Mouse (Mus musculus) CD8-positive naive resting alpha-beta T cell, adult 2 months (primary cell): ENCODE results near the gene Spats1.
"Not testable (repeated sequence)": the region's sequence is repeated elsewhere in the genome, so short reads cannot be mapped to it uniquely, and the experiment has no call there.

Experiments used
- DNase-seq, 2 experiments: peaks; one replicate each; pipeline ENCODE4 v3.0.0; 2022; ENCODE audit warnings: low read depth in 2 of 2, low spot score in 2 of 2

The Spats1 gene

GRCm38 (mm10) chr17:45450153-45450552 is 25.1 kb downstream of the Spats1 start:
- no peak for DNase-seq

GRCm38 (mm10) chr17:45449586-45449985 is 25.6 kb downstream of the Spats1 start:
- no peak for DNase-seq

- no peak for DNase-seq
These were observed 28.2 kb downstream of the Spats1 start for GRCm38 (mm10) chr17:45447063-45447462.

- DNase-seq = no peak
These were observed 29.3 kb downstream of the Spats1 start for GRCm38 (mm10) chr17:45445923-45446322.

GRCm38 (mm10) chr17:45434262-45434590 is 41.0 kb downstream of the Spats1 start:
- no peak for DNase-seq

- DNase-seq = peak; percentile 92
These were observed 41.6 kb downstream of the Spats1 start, which contains the start of gene Cdc5l for GRCm38 (mm10) chr17:45433419-45434261. Gene Cdc5l (minus strand): TSS chr17:45433737.

- no peak for DNase-seq
These were observed 42.4 kb downstream of the Spats1 start for GRCm38 (mm10) chr17:45432706-45433398.

- DNase-seq = no peak
These were observed 43.2 kb downstream of the Spats1 start for GRCm38 (mm10) chr17:45432007-45432406.

- DNase-seq = no peak
These were observed 57.8 kb downstream of the Spats1 start for GRCm38 (mm10) chr17:45417387-45417786.

GRCm38 (mm10) chr17:45411617-45412016 is 63.6 kb downstream of the Spats1 start:
- DNase-seq = not testable (repeated sequence)

- DNase-seq = no peak
These were observed 66.5 kb downstream of the Spats1 start for GRCm38 (mm10) chr17:45408719-45409118.

GRCm38 (mm10) chr17:45406281-45406680 is 68.9 kb downstream of the Spats1 start:
- DNase-seq = no peak

- DNase-seq = peak in 1 of 2 experiments; percentile 41
These were observed 72.0 kb downstream of the Spats1 start for GRCm38 (mm10) chr17:45403207-45403606.

GRCm38 (mm10) chr17:45402601-45403000 is 72.6 kb downstream of the Spats1 start:
- DNase-seq = no peak

GRCm38 (mm10) chr17:45402126-45402525 is 73.1 kb downstream of the Spats1 start:
- no peak for DNase-seq

- DNase-seq = no peak
These were observed 73.9 kb downstream of the Spats1 start for GRCm38 (mm10) chr17:45401126-45401905.

GRCm38 (mm10) chr17:45398021-45398420 is 77.2 kb downstream of the Spats1 start:
- DNase-seq = no peak

- no peak for DNase-seq
These were observed 77.7 kb downstream of the Spats1 start for GRCm38 (mm10) chr17:45397541-45397940.

- no peak for DNase-seq
These were observed 80.6 kb downstream of the Spats1 start for GRCm38 (mm10) chr17:45394612-45395011.

- DNase-seq = no peak
These were observed 81.5 kb downstream of the Spats1 start for GRCm38 (mm10) chr17:45393765-45394164.
